ENCODE assay signal across 10 mouse cellular contexts in genomic region chr13:54874291-54875200, GRCm38 (mm10).
DNase-seq lines count a peak whose midpoint lies in the region; ATAC-seq lines count a peak whose summit lies in the region.
"Had no signal": no experiment of that assay in that cellular context is flagged by ENCODE, and none has a peak within 500 bp of the region (broad histone marks: within the 10 kb centered on the region; RNA-seq: fewer than 3 reads in every experiment).

No protein-coding gene starts in this region.

- peaks cover 5% of the 10 kb centered on the region; the same call in 1 of the 2 replicates for H3K4me1 ChIP-seq in kidney, embryonic 15.5 days
- peaks cover 35% of the 10 kb centered on the region for H3K4me1 ChIP-seq in hindbrain, embryonic 13.5 days (replicated peaks)
- peaks cover 11% of the 10 kb centered on the region for H3K4me1 ChIP-seq in neural tube, embryonic 12.5 days

- H3K4me3 ChIP-seq in kidney, embryonic 15.5 days (replicated peaks) = 0 out of 2 replicates have a peak overlapping the region, but pooled peaks have one; percentile 3
- H3K4me3 ChIP-seq in hindbrain, embryonic 13.5 days = peak overlapping the region; percentile 27
- peak overlapping the region; percentile 23 for H3K4me3 ChIP-seq in neural tube, embryonic 12.5 days
- H3K4me3 ChIP-seq: erythroblast, embryonic 14.5 days had no signal

- no peaks in the 10 kb centered on the region for H3K36me3 ChIP-seq in kidney, embryonic 15.5 days
- no peaks in the 10 kb centered on the region for H3K36me3 ChIP-seq in hindbrain, embryonic 13.5 days
- no peaks in the 10 kb centered on the region for H3K36me3 ChIP-seq in neural tube, embryonic 12.5 days

- no peak for DNase-seq in kidney, adult 8-10 months
- peak; percentile 65 for DNase-seq in embryo, embryonic 10.5 days (ENCODE audit: low spot score)
- no peak for DNase-seq in adrenal gland, postnatal 25 days
- no peak for DNase-seq in thymus, postnatal 4 days
- DNase-seq: adrenal gland, postnatal 36 days had no signal

- H3K27me3 ChIP-seq in kidney, embryonic 15.5 days = peaks cover 59% of the 10 kb centered on the region
- peaks cover 25% of the 10 kb centered on the region for H3K27me3 ChIP-seq in hindbrain, embryonic 13.5 days
- peaks cover 18% of the 10 kb centered on the region for H3K27me3 ChIP-seq in neural tube, embryonic 12.5 days (replicated peaks)

- under 1% methylated on average over 38 of the region's 38 CpGs for WGBS in kidney, embryonic 15.5 days
- under 1% methylated on average over 38 of the region's 38 CpGs for WGBS in hindbrain, embryonic 13.5 days
- WGBS in neural tube, embryonic 12.5 days = under 1% methylated on average over 38 of the region's 38 CpGs

- H3K9ac ChIP-seq in kidney, embryonic 15.5 days = no peak overlapping the region
- peak overlapping the region; percentile 65 for H3K9ac ChIP-seq in hindbrain, embryonic 13.5 days
- peak overlapping the region; percentile 47 for H3K9ac ChIP-seq in neural tube, embryonic 12.5 days

- no peak overlapping the region for H3K27ac ChIP-seq in kidney, embryonic 15.5 days
- H3K27ac ChIP-seq in hindbrain, embryonic 13.5 days = peak overlapping the region; percentile 92
- H3K27ac ChIP-seq in neural tube, embryonic 12.5 days = peak overlapping the region; percentile 47; the same call in 1 of the 2 replicates

- ATAC-seq in kidney, embryonic 15.5 days (replicated peaks; ENCODE audit: low FRiP score) = no peak
- peak; percentile 81 for ATAC-seq in hindbrain, embryonic 13.5 days (ENCODE audit: low FRiP score)
- ATAC-seq in neural tube, embryonic 12.5 days (ENCODE audit: low FRiP score, low read depth) = peak; percentile 67
- no peak for ATAC-seq in megakaryocyte-erythroid progenitor cell, adult 5-6 weeks (replicated peaks; ENCODE audit: low FRiP score, low TSS enrichment, poor library complexity, severe bottlenecking)

- H3K9me3 ChIP-seq in kidney, embryonic 15.5 days (replicated peaks) = no peaks in the 10 kb centered on the region
- no peaks in the 10 kb centered on the region for H3K9me3 ChIP-seq in hindbrain, embryonic 13.5 days
- no peaks in the 10 kb centered on the region for H3K9me3 ChIP-seq in neural tube, embryonic 12.5 days

- H3K4me2 ChIP-seq in kidney, embryonic 15.5 days = peak overlapping the region; percentile 42
- peak overlapping the region; percentile 54 for H3K4me2 ChIP-seq in hindbrain, embryonic 13.5 days
- peak overlapping the region; percentile 63 for H3K4me2 ChIP-seq in neural tube, embryonic 12.5 days (replicated peaks)

Comparison
In these comparisons a context has a peak if more than half of its experiments do, and no peak if none do; other contexts are left out.
1. ATAC-seq: peak in hindbrain, embryonic 13.5 days (single experiment) and neural tube, embryonic 12.5 days (single experiment); none in kidney, embryonic 15.5 days (single experiment) and megakaryocyte-erythroid progenitor cell, adult 5-6 weeks (single experiment).
2. Peak in every context shown above with its lines, with median percentiles within 50 percentile points of each other: H3K4me2 ChIP-seq and H3K4me3 ChIP-seq.